Mouse (Mus musculus): ENCODE data around the gene Mlh3. TPM values are rescaled to one million over a fixed set of nuclear protein-coding genes. Genes with fewer than 3 reads are reported as not detected.

Mlh3 gene
- polyA plus RNA-seq, 1 experiment from 2014 or later: 8.8 TPM

GRCm38 (mm10) chr12:85205425-85205824 lies 65.0 kb downstream of the Mlh3 start:
- WGBS: 89% methylated on average over 10 of the region's 10 CpGs
- no peaks in the 10 kb centered on the region for H3K36me3 ChIP-seq
- no peak for DNase-seq (ENCODE audit: low spot score)
- H3K4me1 ChIP-seq: peaks cover 19% of the 10 kb centered on the region
- H3K9me3 ChIP-seq (replicated peaks): no peaks in the 10 kb centered on the region
- H3K27ac ChIP-seq (replicated peaks): no peak overlapping the region
- no peak overlapping the region for H3K4me3 ChIP-seq
- H3K27me3 ChIP-seq (ENCODE audit: low read depth, poor library complexity, severe bottlenecking): peaks cover 19% of the 10 kb centered on the region

DNA sequence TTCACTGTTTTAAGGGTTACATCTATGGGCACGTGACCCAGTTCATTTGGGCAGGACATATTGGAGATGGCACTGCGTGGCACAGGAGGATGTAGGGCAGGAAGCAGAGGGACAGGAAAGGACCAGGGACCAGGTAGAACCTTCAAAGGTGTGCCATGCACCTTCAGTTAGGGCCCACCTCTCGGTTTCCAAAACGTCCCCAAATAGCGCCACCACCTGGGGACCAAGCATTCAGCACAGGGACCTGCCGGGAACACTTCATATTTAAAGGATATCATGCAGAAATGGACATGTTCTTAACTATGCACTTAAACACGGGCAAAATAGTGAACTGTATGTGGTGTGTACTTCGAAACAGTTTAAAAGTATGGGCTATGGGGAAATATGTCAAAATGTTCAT lies 66.3 kb downstream of the Mlh3 start:
- H3K36me3 ChIP-seq: no peaks in the 10 kb centered on the region
- peaks cover 28% of the 10 kb centered on the region for H3K27me3 ChIP-seq (ENCODE audit: low read depth, poor library complexity, severe bottlenecking)
- H3K9me3 ChIP-seq (replicated peaks): no peaks in the 10 kb centered on the region
- no peak overlapping the region for H3K4me3 ChIP-seq
- DNase-seq (ENCODE audit: low spot score): no peak
- 55% methylated on average over 8 of the region's 8 CpGs for WGBS
- H3K4me1 ChIP-seq: peaks cover 21% of the 10 kb centered on the region
- H3K27ac ChIP-seq (replicated peaks): no peak overlapping the region

DNA sequence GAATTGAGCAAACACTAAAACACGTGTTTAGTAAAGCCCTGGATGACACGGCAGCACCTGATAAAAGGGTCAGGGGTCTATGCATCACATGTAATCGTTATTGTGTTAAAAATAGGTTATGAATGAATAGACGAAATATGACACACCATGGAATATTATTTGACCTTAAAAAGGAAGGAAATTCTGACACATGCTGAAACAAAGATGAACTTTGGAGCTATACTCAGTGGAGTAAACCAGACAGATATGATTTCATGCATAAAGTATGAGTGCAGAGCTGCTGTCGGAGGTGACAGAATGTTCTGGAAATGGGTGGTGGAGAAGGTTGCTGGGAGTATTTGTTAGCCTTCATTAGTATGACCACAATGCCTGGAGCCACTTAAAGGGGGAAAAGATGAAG lies 66.7 kb downstream of the Mlh3 start:
- no peak for DNase-seq (ENCODE audit: low spot score)
- Histone ChIP-seq H3K9me3 (replicated peaks) (no peaks in the 10 kb centered on the region), H3K4me3 (no peak overlapping the region), H3K27me3 (ENCODE audit: low read depth, poor library complexity, severe bottlenecking) (peaks cover 28% of the 10 kb centered on the region), H3K27ac (replicated peaks) (no peak overlapping the region), H3K36me3 (no peaks in the 10 kb centered on the region), H3K4me1 (peaks cover 21% of the 10 kb centered on the region)
- WGBS: 87% methylated on average over 5 of the region's 5 CpGs

DNA sequence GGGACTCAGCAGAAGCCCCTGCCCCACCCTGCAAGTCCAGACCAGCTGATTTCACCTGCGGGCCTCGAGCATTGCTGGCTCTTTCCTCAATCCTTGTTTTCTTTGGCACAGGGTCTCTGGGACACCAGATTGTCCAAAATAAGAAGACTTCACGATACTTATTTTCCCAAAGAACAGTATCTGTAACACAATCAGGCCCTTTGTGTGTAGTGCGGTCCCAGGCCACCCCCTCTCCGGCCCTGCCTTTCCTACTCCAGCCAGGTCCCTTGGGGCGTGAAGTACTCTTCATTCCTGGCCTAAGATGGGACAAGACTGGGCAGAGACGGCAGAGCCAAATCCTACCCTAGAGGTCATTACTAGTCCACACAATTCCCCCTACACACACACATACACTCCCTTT lies 68.2 kb downstream of the Mlh3 start:
- peaks cover 28% of the 10 kb centered on the region for H3K27me3 ChIP-seq (ENCODE audit: low read depth, poor library complexity, severe bottlenecking)
- 82% methylated on average over 7 of the region's 7 CpGs for WGBS
- no peaks in the 10 kb centered on the region for H3K36me3 ChIP-seq
- H3K27ac ChIP-seq (replicated peaks): 0 out of 2 replicates have a peak overlapping the region, but pooled peaks have one; percentile 9
- no peaks in the 10 kb centered on the region for H3K9me3 ChIP-seq (replicated peaks)
- DNase-seq (ENCODE audit: low spot score): no peak
- H3K4me3 ChIP-seq: no peak overlapping the region
- peaks cover 26% of the 10 kb centered on the region for H3K4me1 ChIP-seq

DNA sequence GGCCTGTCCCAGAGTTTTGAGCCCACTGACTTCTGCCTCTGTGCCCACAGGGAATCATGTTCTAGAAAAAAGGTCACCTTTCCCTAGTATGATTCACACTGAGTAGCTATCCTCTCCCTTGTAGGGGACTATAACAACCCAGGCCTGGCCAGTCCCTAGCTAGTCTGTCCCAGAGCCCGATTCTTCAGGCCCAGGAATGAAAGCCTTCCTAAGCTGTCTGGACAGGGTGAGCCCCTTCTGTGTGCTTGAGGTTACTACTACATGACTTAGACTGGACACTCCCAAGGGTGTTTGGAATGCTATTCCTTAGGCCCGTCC lies 68.6 kb downstream of the Mlh3 start:
- no peak overlapping the region; the same call in 1 of the 2 replicates for H3K4me3 ChIP-seq
- H3K36me3 ChIP-seq: no peaks in the 10 kb centered on the region
- WGBS: 75% methylated on average over 2 of the region's 2 CpGs
- peak overlapping the region; percentile 73; the same call in 1 of the 2 replicates for H3K27ac ChIP-seq (replicated peaks)
- H3K9me3 ChIP-seq (replicated peaks): no peaks in the 10 kb centered on the region
- peaks cover 28% of the 10 kb centered on the region for H3K27me3 ChIP-seq (ENCODE audit: low read depth, poor library complexity, severe bottlenecking)
- H3K4me1 ChIP-seq: peaks cover 26% of the 10 kb centered on the region
- DNase-seq (ENCODE audit: low spot score): no peak

DNA sequence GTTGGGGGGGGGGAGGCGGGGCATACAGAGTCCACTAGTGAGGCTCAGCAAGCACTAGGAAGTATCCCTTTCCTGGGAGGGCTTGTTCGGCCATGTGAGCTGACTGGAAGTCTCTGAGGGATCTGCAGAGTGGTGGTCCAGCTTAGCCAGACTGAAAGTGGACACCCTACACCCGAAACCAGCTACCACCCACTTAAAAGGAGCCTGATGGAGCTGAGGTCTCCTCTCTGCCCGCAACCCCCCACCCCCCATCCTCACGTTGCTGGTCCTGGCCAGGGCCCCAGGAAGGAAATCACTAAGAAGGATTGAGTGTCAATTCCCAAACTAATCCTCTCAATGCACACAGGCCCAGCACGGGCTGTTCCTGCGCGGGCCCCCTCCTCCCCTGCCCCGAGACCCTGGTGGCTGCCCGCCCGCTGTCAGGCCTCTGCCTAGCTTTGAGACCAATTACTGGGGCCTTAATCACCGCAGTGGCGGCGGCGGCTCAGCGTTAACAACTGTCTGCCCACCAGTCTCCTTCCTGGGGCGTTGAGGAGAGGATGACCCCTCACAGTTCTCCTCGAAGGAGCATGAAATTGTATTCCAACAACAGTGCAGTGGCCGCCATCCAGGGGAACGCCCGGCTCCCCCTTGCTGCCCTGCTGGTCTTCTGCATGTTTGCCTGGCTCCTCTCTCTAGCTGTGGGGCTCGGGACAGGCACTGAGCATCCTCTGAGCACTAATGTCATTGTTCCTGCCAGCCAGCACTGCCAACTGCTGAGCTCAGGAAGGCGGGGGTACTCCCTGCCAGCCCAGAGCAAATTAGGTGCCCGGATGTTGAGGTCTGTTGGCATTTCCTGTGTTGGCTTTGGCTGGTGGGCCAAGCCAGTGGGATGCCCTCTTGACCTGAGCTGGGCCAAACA lies 69.2 kb downstream of the Mlh3 start:
- Histone ChIP-seq H3K27me3 (ENCODE audit: low read depth, poor library complexity, severe bottlenecking) (peaks cover 28% of the 10 kb centered on the region), H3K9me3 (replicated peaks) (no peaks in the 10 kb centered on the region), H3K27ac (replicated peaks) (peak overlapping the region; percentile 73), H3K36me3 (no peaks in the 10 kb centered on the region), H3K4me3 (peak overlapping the region; percentile 34), H3K4me1 (peaks cover 26% of the 10 kb centered on the region)
- WGBS: 18% methylated on average over 24 of the region's 24 CpGs
- DNase-seq (ENCODE audit: low spot score): peak; percentile 52

- WGBS: 95% methylated on average over 1 of the region's 1 CpGs
- no peak overlapping the region for H3K27ac ChIP-seq (replicated peaks)
- peaks cover 37% of the 10 kb centered on the region for H3K27me3 ChIP-seq (ENCODE audit: low read depth, poor library complexity, severe bottlenecking)
- H3K36me3 ChIP-seq: no peaks in the 10 kb centered on the region
- DNase-seq (ENCODE audit: low spot score): no peak
- peaks cover 26% of the 10 kb centered on the region for H3K4me1 ChIP-seq
- H3K9me3 ChIP-seq (replicated peaks): no peaks in the 10 kb centered on the region
- no peak overlapping the region for H3K4me3 ChIP-seq
These were observed 70.4 kb downstream of the Mlh3 start for GRCm38 (mm10) chr12:85199954-85200353.

- Histone ChIP-seq H3K4me3 (no peak overlapping the region), H3K27ac (replicated peaks) (no peak overlapping the region), H3K36me3 (no peaks in the 10 kb centered on the region), H3K4me1 (peaks cover 27% of the 10 kb centered on the region), H3K9me3 (replicated peaks) (no peaks in the 10 kb centered on the region), H3K27me3 (ENCODE audit: low read depth, poor library complexity, severe bottlenecking) (peaks cover 46% of the 10 kb centered on the region)
- WGBS: 60% methylated on average over 8 of the region's 8 CpGs
- no peak for DNase-seq (ENCODE audit: low spot score)
These were observed 72.5 kb downstream of the Mlh3 start for GRCm38 (mm10) chr12:85197936-85198335.

GRCm38 (mm10) chr12:85197371-85197770 lies 73.0 kb downstream of the Mlh3 start:
- Histone ChIP-seq H3K4me3 (no peak overlapping the region), H3K27me3 (ENCODE audit: low read depth, poor library complexity, severe bottlenecking) (peaks cover 41% of the 10 kb centered on the region), H3K27ac (replicated peaks) (no peak overlapping the region), H3K36me3 (no peaks in the 10 kb centered on the region), H3K9me3 (replicated peaks) (no peaks in the 10 kb centered on the region), H3K4me1 (peaks cover 33% of the 10 kb centered on the region)
- no peak for DNase-seq (ENCODE audit: low spot score)
- 77% methylated on average over 7 of the region's 7 CpGs for WGBS

DNA sequence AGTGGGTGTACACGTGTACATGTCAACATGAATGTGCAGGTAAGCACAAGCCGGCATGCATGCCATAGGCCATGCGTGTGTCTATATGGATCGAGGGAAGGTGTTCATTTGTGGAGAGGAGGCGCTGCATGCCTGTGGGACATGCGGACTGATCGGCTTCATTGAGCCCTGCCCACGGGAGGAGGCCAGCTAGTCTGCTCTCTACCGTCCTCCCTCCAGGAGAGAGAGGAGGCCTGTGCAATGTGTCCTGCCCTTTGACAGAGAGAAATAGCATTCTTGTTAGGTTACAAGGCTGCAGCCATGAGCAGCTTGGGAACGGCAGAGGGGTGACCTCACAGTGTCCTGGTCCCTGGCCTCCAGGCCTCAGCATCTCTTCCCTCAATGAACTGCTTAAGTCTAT lies 74.2 kb downstream of the Mlh3 start:
- Histone ChIP-seq H3K36me3 (no peaks in the 10 kb centered on the region), H3K4me1 (peaks cover 25% of the 10 kb centered on the region), H3K27me3 (ENCODE audit: low read depth, poor library complexity, severe bottlenecking) (peaks cover 31% of the 10 kb centered on the region), H3K27ac (replicated peaks) (no peak overlapping the region), H3K4me3 (no peak overlapping the region), H3K9me3 (replicated peaks) (no peaks in the 10 kb centered on the region)
- DNase-seq (ENCODE audit: low spot score): no peak
- WGBS: 95% methylated on average over 10 of the region's 10 CpGs

DNA sequence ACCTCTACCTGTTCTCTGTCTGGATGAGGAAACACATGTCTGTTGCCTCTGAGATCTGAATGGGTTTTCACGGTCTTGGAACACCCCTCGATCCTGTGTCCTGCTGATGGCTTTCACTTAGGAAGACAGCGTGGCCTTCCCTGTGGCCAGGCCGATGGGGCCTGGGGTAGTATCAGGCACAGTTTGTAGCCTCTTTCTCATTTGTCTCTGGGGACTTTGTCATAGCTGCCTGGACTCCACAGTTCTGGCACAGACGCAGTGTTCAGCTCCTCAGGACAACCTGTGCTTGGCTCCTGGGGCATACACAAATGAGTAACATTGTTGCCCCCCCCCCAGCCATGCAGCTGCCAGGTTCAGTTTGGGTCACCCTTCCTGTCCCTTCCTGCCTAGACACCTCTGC lies 75.3 kb downstream of the Mlh3 start:
- H3K27me3 ChIP-seq (ENCODE audit: low read depth, poor library complexity, severe bottlenecking): peaks cover 25% of the 10 kb centered on the region
- H3K9me3 ChIP-seq (replicated peaks): no peaks in the 10 kb centered on the region
- no peak for DNase-seq (ENCODE audit: low spot score)
- H3K4me3 ChIP-seq: no peak overlapping the region
- WGBS: 90% methylated on average over 5 of the region's 5 CpGs
- peaks cover 15% of the 10 kb centered on the region for H3K4me1 ChIP-seq
- H3K27ac ChIP-seq (replicated peaks): no peak overlapping the region
- H3K36me3 ChIP-seq: no peaks in the 10 kb centered on the region

GRCm38 (mm10) chr12:85194623-85195018 lies 75.8 kb downstream of the Mlh3 start:
- no peaks in the 10 kb centered on the region for H3K36me3 ChIP-seq

GRCm38 (mm10) chr12:85193923-85194622 lies 76.3 kb downstream of the Mlh3 start:
- peaks cover 15% of the 10 kb centered on the region for H3K4me1 ChIP-seq
- H3K27ac ChIP-seq (replicated peaks): no peak overlapping the region
- no peaks in the 10 kb centered on the region for H3K36me3 ChIP-seq
- WGBS: 87% methylated on average over 11 of the region's 11 CpGs
- H3K4me3 ChIP-seq: no peak overlapping the region
- H3K27me3 ChIP-seq (ENCODE audit: low read depth, poor library complexity, severe bottlenecking): peaks cover 20% of the 10 kb centered on the region; the same call in 1 of the 2 replicates
- DNase-seq (ENCODE audit: low spot score): no peak
- no peaks in the 10 kb centered on the region for H3K9me3 ChIP-seq (replicated peaks)

More at GRCm38 (mm10) chr12:85194623-85195018, 75.8 kb downstream of the Mlh3 start:
- H3K27me3 ChIP-seq (ENCODE audit: low read depth, poor library complexity, severe bottlenecking): peaks cover 21% of the 10 kb centered on the region; the same call in 1 of the 2 replicates
- DNase-seq (ENCODE audit: low spot score): no peak
- H3K4me1 ChIP-seq: peaks cover 15% of the 10 kb centered on the region
- WGBS: 89% methylated on average over 4 of the region's 4 CpGs
- no peaks in the 10 kb centered on the region for H3K9me3 ChIP-seq (replicated peaks)
- H3K27ac ChIP-seq (replicated peaks): no peak overlapping the region
- H3K4me3 ChIP-seq: no peak overlapping the region
